Mouse (Mus musculus) lung, postnatal 0 days (tissue): ENCODE data around the gene Praf2. TPM values are rescaled to one million over a fixed set of nuclear protein-coding genes. Genes with fewer than 3 reads are reported as not detected.
"Not testable (repeated sequence)": the region's sequence is repeated elsewhere in the genome, so short reads cannot be mapped to it uniquely, and the experiment has no call there.

Source experiments
- ATAC-seq: fragments of 200-750 bp; cut with Nextera tagmentation; 2 replicates; pipeline ENCODE4 v1.8.0; 2017; ENCODE audit warnings: moderate library complexity
- DNase-seq: peaks from one replicate; pipeline ENCODE4 v3.0.0-alpha.2; 2016; ENCODE audit warnings: low spot score
- H3K27ac ChIP-seq: fragments of 300-500 bp; sonication (generic); 2 replicates; pipeline ENCODE4 v1.5.1; 2014; ENCODE audit warnings: antibody characterized with exemption, mild to moderate bottlenecking, low read length, mixed read lengths
- H3K27me3 ChIP-seq: fragments of 300-500 bp; sonication (generic); replicated peaks from 2 replicates; pipeline ENCODE4 v1.6.1; 2014; ENCODE audit warnings: low read length, mixed read lengths; ENCODE audit not compliant: insufficient read depth
- H3K36me3 ChIP-seq: fragments of 300-500 bp; sonication (generic); 2 replicates; pipeline ENCODE4 v1.6.1; 2014; ENCODE audit warnings: low read length, mixed read lengths; ENCODE audit not compliant: insufficient read depth
- H3K4me1 ChIP-seq: fragments of 300-500 bp; sonication (generic); 2 replicates; pipeline ENCODE4 v1.6.1; 2014; ENCODE audit warnings: antibody characterized with exemption, low read depth, low read length, mixed read lengths; ENCODE audit not compliant: insufficient read depth
- H3K4me2 ChIP-seq: fragments of 300-500 bp; sonication (generic); replicated peaks from 2 replicates; pipeline ENCODE4 v1.6.1; 2014; ENCODE audit warnings: low read depth, mild to moderate bottlenecking, low read length, moderate library complexity, mixed read lengths
- H3K4me3 ChIP-seq: fragments of 300-500 bp; sonication (generic); 2 replicates; pipeline ENCODE4 v1.5.1; 2014; ENCODE audit warnings: low read depth, low read length
- H3K9ac ChIP-seq: fragments of 300-500 bp; sonication (generic); replicated peaks from 2 replicates; pipeline ENCODE4 v1.6.1; 2014; ENCODE audit warnings: low read depth, mild to moderate bottlenecking
- H3K9me3 ChIP-seq: fragments of 300-500 bp; sonication (generic); 2 replicates; pipeline ENCODE4 v1.6.1; 2016; ENCODE audit warnings: low read length, mixed read lengths
- CTCF ChIP-seq: IDR thresholded peaks from 2 replicates; pipeline ENCODE4 v1.5.1; 2016; ENCODE audit warnings: antibody characterized with exemption, mild to moderate bottlenecking
- EP300 ChIP-seq: IDR thresholded peaks from 2 replicates; pipeline ENCODE4 v1.6.1; 2016; ENCODE audit warnings: antibody characterized with exemption, mild to moderate bottlenecking, control low read depth
- WGBS: fragments of 180-500 bp; shearing (Covaris S2); extraction: QIAGEN DNeasy Blood & Tissue Kit; methylation state at CpG from one replicate; pipeline ENCODE4 v1.1.7; 2014; 5-methylcytosine and 5-hydroxymethylcytosine counted together
- polyA plus RNA-seq: library from polyadenylated mRNA; unstranded; fragments of >200 nt; fragmentation: Nextera tagmentation; extraction: Ambion mirVana; gene quantifications from 2 replicates; pipeline ENCODE4 v1.2.1, GENCODE M21; 2015

Praf2 gene
- polyA plus RNA-seq, 1 experiment from 2014 or later: 18.8 TPM

DNA sequence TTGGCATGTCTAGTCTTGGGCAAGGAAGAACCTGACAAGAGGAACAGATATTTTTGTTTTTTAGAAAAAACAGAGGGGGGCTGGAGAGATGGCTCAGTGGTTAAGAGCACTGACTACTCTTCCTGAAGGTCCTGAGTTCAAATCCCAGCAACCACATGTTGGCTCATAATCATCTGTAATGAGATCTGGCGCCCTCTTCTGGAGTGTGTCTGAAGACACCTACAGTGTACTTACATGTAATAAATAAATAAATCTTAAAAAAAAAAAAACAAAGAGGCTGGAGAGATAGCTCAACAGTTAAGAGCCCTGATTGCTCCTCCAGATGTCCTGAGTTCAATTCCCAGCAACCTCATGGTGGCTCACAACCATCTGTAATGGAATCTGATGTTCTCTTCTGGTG is 12.2 kb upstream of the Praf2 start:
- not testable (repeated sequence) for H3K4me3 ChIP-seq, H3K27me3 ChIP-seq, H3K4me1 ChIP-seq, H3K9me3 ChIP-seq, H3K9ac ChIP-seq, H3K36me3 ChIP-seq, ATAC-seq, H3K27ac ChIP-seq, DNase-seq, H3K4me2 ChIP-seq
- peak; percentile 17; the same call in 1 of the 2 replicates for TF ChIP-seq CTCF
- 29% methylated on average over 1 of the region's 1 CpGs for WGBS

DNA sequence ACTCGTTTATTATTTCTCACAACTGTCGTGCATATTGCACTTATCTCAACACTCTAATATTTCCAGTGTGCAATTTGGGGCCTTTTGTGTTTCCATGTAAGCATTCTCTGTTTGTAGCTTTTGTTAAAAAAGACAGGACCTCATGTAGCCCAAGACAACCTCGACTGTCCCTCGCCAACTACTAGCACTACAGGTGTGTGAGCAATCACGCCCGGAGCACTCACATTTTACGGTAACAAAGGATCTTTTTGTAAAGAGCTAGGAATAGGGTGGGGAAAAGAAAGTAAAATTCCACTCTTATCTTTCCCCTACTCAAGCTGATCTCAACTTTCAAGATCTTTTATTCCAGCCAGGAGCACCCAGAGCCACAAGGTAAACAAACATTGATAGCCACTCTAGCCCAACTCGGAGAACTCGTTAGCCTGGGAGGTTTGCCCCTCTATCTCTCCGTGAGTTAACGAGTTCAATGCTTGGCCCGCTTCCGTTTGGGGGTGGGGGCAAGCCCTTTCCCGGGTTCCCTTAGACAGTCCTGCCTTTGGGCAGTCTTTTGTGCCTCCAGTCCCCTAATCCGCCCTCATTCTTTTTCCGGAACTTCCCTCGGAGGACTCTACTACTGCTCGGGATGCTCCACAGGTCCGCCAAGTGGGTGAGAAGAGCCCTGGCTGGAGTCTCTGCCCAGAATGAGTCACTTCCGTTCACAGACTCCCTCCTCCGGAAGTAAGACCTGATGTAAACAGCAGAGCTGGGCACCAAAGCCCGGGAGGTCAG is 6.5 kb upstream of the Praf2 start, which contains the start of gene Gm45208:
Gm45208 (plus strand) TSS at position 732 of the 768 bp plus-strand sequence.
- Histone ChIP-seq H3K4me1 (no peaks in the 10 kb centered on the region), H3K36me3 (no peaks in the 10 kb centered on the region), H3K27me3 (no peaks in the 10 kb centered on the region), H3K27ac (peak within 1 kb of the TSS; percentile 97), H3K4me3 (peak within 1 kb of the TSS; percentile 55), H3K4me2 (peak within 1 kb of the TSS; percentile 56), H3K9ac (peak within 1 kb of the TSS; percentile 54), H3K9me3 (no peaks in the 10 kb centered on the region)
- peak; percentile 92 for ATAC-seq
- peak; percentile 91 for DNase-seq
- WGBS: 20% methylated on average over 22 of the region's 22 CpGs
- TF ChIP-seq EP300: peak; percentile 95
- no peak for TF ChIP-seq CTCF

DNA sequence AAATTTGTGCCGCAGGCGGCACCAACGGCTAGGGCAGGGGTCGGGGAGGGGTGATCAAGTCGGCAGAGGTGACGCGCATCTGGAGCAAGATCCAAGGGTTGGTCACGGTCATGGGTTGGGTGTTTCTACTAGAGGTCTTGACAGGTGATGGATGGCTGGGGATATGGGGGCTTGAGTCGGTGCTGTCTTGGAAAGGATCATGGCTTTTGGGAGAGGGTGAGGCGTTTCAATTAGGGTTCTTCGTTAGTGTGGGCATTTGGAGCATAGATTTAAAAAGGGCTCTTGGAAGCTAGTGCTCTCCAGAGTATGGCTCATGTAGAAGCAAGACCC is 6.0 kb upstream of the Praf2 start:
- WGBS: 16% methylated on average over 11 of the region's 11 CpGs
- DNase-seq (no peak), ATAC-seq (no peak)
- Histone ChIP-seq H3K9me3 (no peaks in the 10 kb centered on the region), H3K4me2 (peak overlapping the region; percentile 56), H3K4me1 (no peaks in the 10 kb centered on the region), H3K4me3 (peak overlapping the region; percentile 55), H3K27me3 (no peaks in the 10 kb centered on the region), H3K27ac (peak overlapping the region; percentile 97), H3K36me3 (no peaks in the 10 kb centered on the region), H3K9ac (peak overlapping the region; percentile 54)
- no peak for TF ChIP-seq CTCF

DNA sequence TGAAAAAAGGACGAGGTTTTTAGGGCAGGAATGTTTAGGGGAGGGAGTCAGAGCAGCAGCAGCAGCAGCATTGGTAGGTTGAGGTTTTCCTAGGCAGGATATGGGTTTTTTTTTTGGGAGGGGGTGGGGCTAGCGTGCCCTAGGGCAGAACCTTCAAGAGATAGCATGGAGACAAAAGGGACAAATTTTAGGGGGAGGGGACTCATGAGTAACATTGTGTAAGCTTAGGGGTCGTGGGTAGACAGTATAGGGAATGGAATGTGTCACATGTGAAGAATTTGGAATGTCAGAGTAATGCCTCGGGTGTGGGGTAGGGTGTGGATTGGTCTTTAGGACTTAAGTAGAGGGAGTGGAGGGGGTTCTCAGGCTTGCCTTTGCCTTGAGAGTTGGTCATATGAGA is 5.5 kb upstream of the Praf2 start:
- Histone ChIP-seq H3K27ac (peak overlapping the region; percentile 97), H3K9ac (peak overlapping the region; percentile 54), H3K9me3 (no peaks in the 10 kb centered on the region), H3K4me1 (no peaks in the 10 kb centered on the region), H3K4me2 (peak overlapping the region; percentile 56), H3K36me3 (no peaks in the 10 kb centered on the region), H3K27me3 (no peaks in the 10 kb centered on the region), H3K4me3 (peak overlapping the region; percentile 55)
- ATAC-seq (peak; percentile 29), DNase-seq (peak; percentile 73)
- 11% methylated on average over 4 of the region's 4 CpGs for WGBS
- peak; percentile 79 for TF ChIP-seq EP300
- TF ChIP-seq CTCF: no peak

DNA sequence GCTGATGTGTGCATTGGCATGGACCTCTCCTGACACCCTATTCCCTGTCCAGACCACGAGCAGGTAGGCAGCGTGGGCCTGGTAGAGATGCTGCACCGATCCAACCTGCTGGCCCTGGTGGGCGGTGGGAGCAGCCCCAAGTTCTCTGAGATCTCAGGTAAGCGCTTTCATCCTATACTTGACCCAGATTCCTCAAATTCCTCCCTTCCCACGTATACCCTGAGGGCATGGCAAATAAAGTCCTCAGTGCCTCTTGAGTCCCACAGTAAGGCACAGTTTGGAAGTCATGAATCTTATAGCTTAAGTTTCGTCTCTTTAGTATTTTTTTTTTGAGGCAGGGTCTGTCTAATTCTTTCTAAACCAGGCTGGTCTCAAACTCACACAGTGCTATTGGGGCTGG is 4.1 kb upstream of the Praf2 start:
- peak; percentile 81 for TF ChIP-seq EP300
- TF ChIP-seq CTCF: no peak
- ATAC-seq: peak; percentile 41
- Histone ChIP-seq H3K36me3 (no peaks in the 10 kb centered on the region), H3K27ac (peak overlapping the region; percentile 97), H3K4me3 (peak overlapping the region; percentile 12; the same call in 1 of the 2 replicates), H3K9ac (no peak overlapping the region), H3K4me2 (peak overlapping the region; percentile 56), H3K4me1 (no peaks in the 10 kb centered on the region), H3K27me3 (no peaks in the 10 kb centered on the region), H3K9me3 (no peaks in the 10 kb centered on the region)
- DNase-seq: peak; percentile 73
- 66% methylated on average over 7 of the region's 7 CpGs for WGBS

DNA sequence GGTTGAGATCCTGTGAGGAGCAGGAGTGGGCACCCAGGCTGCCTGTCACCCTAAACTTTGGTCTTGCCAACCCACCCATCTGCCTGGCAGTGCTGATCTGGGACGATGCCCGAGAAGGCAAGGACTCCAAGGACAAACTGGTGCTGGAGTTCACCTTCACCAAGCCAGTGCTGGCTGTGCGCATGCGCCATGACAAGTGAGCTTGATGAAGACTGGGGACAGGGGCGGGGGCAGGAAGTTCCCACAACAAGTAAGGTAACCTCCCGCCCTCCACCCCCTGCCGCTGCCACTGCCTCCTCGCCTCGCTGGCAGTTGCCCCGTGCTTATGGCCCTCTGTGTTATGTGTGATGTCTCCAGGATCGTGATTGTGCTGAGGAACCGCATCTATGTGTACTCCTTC is 2.4 kb upstream of the Praf2 start:
- DNase-seq (no peak), ATAC-seq (no peak)
- H3K9me3 ChIP-seq: no peaks in the 10 kb centered on the region
- no peak overlapping the region for H3K9ac ChIP-seq
- no peaks in the 10 kb centered on the region for H3K4me1 ChIP-seq
- no peak overlapping the region for H3K4me2 ChIP-seq
- no peaks in the 10 kb centered on the region for H3K36me3 ChIP-seq
- no peak overlapping the region for H3K27ac ChIP-seq
- H3K4me3 ChIP-seq: no peak overlapping the region
- WGBS: 80% methylated on average over 12 of the region's 12 CpGs
- no peaks in the 10 kb centered on the region for H3K27me3 ChIP-seq
- TF ChIP-seq EP300: no peak
- TF ChIP-seq CTCF: no peak
